Mouse (Mus musculus) layer of hippocampus, adult 18-20 months (tissue): ENCODE measurements at regions not wholly inside any gene's neighbourhood (a gene's known extent, or its start where the extent isn't known, plus 50 kb on each side); places are given as distances from the start of the nearest gene placed in this dataset.

ENCODE experiments used
- DNase-seq, 2 experiments: peaks; one replicate each; pipeline ENCODE4 v3.0.0; 2022; ENCODE audit warnings: low spot score in 2 of 2

DNA sequence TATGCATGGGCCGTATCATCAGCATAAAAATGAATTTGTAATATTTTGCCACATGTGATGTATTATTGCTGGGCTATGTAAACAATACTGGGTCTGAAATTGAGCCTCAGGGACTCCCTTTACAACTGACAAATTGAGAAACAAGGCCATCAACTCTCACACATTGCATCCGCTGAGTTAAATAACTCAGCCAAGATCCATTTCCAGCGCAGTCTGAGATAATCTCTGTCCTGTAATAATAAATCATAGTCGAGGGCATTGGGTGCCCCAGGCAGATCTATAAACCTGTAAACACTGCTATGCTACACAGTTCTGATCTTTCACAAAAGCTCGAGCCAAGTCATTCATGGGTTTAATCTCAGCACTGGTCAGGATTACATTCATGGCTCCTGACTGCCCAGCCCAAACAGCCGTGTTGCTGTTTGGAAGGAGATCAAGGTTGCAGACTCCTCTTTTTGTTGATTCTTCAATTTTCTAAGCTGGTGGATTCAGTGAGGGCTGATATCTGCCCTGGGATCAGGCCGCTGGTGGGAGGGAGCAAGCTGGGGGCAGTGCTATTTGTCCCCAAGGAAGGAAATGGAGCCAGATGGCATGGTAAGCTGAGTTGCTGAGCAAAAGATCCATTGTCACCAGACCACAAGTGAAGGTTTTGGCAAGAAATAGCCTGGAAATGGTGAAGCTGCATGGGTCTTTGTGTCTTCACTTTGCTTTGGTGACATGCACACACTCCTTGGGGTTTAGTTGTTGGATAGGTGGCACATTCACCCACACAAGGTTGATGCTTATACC lies 160.0 kb upstream of the Bmper start:
- DNase-seq, result no peak

DNA sequence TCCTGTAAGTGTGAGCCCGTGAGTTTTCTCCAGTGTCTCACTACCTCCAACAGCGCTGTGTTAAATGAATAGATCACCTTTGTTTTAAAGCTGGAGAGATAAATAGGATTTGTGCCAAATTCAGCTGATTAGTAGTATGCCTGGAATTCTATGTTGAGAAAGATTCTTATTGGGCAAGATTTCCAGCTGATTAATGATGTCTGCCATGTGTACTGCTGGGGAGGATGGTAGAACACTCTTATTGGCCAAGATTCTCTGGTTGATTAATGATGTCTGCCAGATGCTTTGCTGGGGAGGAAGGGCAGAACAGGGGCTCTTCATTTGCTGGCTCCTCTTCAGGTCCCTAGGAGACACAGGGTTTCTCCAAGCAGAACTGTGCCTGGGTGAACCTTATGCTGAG lies 158.9 kb upstream of the Bmper start:
- DNase-seq, result no peak

DNA sequence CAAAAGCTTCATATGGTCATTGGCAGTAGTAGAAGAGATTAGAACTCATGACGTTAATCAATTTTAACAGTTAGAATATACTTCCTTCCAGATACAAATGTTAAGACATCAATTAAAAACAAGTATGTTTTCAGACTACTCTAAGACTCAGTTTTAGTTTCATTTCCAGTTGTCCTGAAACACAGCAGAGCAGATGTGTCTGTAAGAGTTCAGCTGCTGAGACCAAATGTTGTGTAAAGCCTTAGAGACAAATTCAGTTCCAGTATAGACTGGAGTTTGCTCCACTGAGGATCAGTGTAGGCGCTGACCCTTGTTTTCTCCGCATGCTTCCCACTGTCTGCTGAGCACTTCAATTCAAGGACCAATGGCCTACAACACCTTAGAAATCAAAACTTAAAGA lies 158.1 kb upstream of the Bmper start:
- DNase-seq, result no peak

DNA sequence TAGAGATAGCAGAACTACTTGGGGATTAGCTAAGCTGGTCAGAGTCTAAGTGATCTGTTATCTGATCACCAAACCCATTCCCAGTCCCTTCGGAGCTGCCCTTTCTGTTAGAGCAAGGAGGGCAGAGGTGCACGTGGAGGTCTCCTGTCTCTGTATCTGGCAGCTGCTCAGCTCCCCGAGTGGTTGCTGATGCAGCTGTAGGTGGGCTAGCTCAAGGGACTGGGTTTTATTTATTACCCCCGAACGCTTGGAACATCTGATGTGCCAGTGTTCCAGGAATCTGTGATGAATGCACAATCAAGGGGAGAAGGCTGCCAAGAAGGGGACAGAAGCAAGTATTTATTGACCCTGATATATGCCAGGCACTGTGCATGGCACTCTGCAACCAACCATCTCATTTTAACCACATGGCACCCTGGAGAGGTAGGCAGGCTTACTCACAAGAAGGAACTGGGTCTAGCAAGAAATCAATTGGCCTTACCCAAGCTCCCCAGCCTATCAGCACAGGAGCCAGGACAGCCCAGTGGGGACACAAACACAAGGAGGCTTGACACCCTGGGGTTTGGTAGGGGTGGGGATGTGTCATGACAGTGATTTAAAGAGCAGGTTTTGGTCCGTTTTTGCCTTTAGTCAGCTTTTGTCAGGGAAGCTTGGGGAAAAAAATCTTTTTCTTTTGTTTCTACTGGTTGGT lies 154.6 kb upstream of the Bmper start:
- no peak for DNase-seq

DNA sequence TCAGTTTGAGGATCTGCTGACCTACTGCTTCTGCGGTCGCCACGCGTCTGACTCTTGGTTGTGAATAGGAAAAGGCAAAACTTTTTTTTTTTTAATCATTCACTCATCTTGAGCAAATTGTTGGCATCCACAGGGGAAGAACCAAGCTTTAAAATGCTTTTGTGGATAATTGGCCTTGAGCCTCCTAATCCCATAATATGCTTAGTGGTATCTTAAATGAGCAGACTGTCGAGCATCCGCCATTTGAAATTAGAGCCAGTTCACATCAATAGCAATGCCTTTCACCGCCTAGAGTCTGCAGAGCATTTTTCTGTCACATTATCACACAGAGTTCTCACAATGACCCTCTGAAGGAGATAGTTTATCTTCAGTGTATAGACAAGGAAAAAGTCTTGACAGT lies 153.7 kb upstream of the Bmper start:
- DNase-seq, result peak in 1 of 2 experiments; percentile 44

DNA sequence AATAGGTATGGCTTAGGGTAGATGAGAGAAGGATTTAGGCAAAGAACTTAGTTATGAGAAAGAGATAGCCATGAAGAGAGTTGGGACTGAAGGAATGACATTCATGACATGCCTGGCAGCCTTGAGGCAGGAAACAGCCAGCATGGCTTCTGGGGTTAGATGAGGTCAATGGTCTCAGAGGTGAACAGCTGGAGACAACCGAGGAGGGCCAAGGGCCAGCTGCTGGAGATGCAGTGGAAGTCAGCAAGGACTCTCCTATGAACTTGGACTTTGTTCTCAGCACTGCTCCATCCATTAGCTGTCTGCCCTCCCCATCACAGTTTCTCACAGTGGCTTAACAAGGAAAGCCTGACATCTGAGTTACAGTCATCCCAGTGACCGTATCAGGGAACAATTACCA lies 151.9 kb upstream of the Bmper start:
- no peak for DNase-seq

DNA sequence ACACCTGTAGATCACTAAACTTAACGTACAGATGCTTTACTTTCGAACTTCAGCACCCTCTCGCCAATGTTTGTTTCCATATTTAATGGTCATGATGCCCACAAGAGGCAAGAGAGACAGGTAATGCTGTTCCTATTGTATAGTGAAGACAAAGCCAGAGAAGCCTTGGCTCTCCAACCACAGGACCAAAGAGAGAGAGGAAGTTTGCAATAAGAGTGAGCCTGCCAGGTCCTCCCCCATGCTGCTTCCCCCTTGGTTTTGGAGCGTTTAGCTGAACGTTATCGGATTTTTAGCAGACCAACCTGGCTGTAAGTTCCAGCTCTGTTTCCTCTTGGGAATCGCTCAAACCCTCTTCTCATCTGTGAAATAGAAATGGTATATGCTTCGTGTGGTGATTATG lies 150.1 kb upstream of the Bmper start:
- DNase-seq, result no peak

DNA sequence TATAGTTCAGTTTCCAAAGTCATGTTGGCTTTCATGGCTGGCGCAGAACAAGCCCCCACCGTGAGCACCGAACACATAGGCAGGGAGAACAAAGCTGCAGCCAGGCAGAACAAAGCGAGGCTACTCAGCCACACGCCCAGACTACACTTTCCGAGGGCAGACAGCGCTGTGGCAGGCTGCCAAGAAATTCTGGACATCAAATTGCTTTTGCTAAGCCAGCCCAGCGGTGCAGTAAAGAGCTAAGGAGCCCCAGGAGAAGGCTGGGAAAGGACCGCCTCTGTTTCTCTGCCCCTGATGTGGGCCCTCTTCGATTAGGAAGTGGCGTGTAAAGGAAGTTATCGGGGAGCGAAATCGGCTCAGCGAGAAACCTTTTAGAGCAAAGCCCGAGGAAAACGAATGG lies 139.3 kb upstream of the Bmper start:
- peak; percentile 16 to 49 for DNase-seq

DNA sequence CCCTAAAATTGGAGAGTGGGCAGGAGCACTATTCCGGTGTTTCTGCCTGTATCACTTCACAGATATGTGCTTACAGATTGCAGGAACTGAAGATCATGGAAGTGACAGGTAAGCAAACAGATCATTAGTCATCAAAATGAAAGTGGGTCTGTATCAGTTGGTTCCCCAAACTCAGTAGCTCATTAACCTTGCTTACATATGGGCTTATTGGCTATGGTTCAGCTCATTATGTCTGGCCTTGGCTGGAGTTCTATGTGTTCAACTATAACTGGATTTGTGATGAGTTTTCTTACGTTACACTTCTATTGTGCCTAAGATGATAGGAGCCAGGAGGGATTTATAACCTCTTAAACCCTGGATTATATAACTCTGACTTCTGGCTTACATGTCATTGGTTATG lies 133.5 kb upstream of the Bmper start:
- DNase-seq, result no peak

DNA sequence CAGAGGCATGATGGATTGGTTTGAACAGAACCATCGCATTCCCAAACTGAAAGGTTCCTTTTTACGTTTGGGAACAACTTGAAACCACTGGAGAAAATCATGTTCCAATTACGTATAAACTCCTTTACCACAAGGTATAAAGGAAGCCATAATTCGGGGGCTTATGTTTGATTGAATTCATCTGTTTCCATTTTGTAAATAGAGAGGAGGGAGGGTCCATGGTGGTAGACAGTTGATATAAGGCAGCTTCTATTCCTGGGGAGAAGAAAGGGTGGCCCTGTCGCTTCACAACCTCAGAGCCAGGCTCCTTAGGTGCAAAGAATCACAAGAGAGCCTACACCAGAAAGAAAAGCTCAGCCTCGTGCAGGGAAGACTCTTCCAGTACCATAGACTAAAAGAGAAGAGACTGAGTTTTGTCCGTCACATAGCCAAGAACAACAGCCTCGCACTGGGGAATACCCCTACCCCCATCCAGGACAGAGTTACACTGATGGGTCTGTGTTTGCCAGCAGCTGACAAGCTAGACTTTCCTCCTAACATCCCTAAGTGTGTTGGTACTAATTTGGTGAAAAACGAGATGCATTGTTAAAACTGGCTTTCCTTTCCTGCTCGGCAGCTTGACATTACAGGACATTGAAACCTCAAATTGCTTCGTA lies 125.6 kb upstream of the Bmper start:
- DNase-seq, result no peak

DNA sequence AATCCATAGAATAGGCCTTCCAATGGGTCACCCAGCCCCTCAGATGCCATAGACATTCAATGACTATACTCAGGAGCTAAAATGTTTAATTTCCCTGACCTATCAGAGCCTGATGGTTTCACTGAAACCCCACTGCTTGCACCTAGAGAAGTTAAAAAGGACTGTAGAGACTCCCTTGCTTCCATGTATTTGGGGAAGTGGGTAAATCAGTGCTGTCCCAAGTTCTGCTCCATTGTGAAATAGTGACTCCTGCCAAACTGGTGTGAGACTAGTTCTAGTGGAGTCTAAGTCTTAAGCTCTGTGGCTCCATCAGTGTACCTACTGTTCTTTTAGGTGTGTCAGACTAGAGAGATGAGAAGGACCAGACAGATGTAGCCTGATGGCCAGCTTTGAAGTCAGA lies 121.3 kb upstream of the Bmper start:
- DNase-seq, result no peak

DNA sequence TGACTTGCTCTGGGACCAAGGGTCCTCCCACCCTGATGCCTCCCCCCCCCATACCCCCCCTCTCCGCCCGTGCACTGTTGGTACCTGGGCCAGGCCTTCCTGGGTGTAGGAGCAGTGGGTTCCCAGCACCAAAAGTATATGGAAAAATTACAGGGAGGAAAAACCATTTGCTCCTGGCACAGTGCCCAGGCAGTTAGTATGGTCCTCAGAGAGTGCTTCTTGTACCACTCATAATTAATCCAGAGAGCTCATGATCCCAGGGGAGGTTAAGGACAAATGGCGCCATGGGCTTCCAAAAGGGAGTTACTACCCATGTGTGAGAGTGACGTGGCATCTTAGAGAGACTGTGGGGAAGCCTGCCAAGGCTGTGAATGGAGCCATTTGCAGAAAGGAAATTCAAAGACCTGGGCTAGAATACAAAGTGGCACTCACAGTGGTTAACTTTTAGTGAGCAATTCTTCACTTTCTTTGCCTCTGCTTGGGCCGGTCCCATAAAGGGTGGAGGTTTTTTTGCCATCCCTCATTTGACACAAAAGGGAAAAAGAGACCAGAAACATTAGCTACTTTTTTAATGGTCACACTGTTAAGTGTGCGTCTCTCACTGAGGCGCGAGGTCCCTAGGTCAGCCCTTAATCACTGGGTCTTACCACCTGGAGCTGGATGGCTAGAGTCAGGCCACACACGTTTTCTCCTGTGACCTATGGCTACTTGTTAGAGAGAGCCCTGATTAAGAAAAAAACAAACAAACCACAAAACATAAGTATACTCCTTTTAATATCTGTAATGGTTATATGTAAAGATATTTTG lies 120.7 kb upstream of the Bmper start:
- DNase-seq, result peak in 1 of 2 experiments; percentile 34

DNA sequence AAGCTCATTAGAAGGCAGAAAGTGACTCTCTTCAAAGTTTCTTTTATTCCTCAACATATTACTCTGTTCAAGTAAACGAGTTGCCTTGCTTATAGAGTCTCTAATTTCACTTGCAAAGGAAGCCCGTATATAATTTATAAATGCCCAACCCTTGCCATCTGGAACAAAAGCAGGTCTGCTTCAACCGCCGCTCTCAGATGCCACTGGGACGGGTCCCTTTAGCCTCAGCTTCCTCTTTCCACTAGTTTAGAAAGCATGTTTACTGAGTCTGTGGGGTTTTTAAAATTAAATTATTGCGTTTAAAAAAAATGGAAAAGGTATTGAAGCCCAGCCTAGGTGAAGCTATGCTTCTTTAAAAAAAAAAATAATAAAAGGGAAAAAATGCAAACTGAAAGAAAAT lies 111.4 kb upstream of the Bmper start:
- DNase-seq, result no peak

DNA sequence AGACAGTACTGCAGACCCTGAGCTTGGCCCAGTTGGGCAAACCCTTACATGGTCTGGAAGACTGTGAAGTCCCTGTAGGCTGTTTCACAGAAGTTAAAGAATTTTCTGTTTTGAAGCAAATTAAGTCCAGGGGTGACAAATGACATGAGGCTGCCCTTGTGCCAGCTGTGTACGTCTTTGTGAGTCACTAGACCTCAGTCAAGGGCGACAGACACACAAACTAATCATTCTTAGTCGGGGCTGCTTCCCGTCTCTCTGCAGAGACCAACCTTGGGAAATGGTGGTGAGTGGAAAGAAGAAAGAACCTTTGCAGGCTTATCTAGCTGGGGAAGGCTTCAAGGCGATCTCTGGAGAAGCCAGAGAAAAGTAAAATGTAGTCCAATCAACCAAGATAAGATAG lies 107.8 kb upstream of the Bmper start:
- DNase-seq, result no peak

DNA sequence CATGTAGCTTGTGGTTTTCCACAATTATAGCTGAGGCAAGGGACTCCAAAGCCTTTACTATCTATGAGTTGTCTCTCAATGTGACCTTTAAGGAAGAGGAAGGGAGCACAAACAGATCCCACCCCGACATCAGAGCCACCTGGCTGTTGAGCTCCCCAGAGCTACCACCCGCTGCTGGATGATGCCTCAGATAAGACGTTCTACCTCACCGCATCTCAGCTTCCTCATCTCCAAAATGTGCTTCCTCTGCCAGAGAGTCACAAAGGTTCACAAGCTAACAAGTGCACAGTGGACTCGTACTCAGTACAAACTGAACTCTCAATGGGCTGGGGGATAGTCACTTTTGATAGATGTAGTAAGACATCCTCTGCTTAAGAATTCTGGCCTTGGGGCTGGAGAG lies 107.3 kb upstream of the Bmper start:
- no peak for DNase-seq

DNA sequence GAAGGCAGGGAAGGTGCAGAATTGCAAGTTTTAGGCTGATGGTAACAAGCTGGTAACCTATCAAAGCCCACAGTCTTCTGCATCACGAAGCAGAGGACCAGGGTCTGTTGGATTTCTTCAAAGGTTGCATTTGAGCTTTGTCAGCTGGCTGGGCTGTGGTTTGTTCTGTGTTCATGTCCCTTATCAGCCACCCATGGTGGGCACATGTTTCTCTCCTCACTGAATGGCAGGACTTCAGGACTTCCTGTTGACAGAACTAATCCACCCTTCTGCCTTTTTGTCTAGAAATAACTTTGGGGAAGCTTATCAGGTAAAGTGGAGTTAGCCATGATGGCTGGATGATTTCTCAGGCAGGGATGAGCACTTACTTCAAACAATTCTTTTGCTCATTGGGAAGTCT lies 106.6 kb upstream of the Bmper start:
- no peak for DNase-seq

DNA sequence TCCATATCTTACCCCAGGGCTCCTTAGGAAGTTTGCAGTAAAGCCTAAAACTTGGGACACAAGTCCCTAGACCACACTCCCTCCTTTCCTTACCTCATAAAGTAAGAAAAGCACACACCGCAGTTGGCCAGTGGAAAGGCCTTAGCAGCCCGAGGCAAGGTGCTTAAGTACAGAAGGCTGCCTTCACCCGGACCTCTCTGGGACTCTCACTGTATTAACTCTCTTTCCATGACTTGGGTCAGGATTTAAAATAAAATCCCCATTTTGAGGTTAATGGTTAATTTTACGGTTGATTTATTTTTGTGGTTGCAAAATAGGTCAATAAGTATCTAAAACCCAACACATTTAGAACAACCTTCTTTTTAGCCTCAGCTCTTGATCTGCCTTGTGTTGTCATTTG lies 103.1 kb upstream of the Bmper start:
- no peak for DNase-seq

DNA sequence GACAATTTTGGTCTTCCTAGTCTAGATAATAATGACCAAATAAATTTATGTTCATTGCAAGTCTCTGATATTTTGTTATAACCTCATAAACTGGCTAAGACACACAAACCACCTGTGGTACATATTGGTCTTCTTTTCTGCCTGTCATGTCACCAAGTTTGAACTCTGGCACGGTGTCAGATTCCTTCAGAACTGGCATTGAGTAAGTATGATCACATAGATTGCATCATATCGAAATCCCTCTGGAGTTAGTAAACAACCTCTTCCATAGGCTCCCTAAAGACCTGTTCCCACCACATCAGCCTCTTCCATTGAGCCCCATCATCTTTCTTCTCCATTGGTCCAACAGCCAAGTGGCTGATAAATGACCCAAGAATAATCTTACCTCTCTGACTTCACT lies 102.1 kb upstream of the Bmper start:
- DNase-seq, result no peak

DNA sequence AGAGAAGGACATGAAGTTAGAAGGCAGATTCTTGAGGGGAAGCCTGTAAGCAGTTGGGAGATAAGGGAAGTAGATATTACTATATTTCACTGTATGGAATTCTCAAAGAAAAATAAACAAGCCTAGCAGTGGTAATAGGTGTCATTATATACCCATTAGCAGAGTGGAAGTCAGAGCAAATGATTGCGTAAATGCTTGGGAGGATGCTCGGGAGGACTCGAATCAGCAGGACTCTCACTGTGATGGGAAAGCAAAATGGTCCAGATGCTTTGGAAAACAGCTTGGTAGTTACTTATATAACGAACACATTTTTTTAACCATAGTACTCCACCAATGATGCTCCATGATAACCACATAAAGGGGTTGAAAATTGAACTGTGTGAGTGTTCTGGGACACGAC lies 100.4 kb upstream of the Bmper start:
- no peak for DNase-seq

DNA sequence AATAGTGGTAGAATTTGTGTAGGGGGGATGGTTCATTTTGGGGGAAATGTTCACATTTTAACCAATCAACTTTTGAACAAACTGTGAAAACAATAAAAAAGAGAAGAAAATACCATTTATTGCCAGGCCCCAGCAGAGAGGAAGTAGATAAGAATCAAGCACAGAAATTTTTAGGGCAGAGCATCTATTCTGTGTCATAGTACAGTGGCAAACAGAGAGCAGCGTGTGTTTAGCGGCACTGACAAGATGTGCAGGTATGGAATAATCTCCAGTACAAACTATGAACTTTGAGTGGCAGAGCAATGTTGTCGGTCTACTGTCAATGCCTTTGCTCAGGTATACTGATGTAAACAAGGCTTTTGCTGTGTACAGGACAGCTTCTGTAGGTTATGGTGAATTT lies 99.4 kb upstream of the Bmper start:
- DNase-seq, result no peak

DNA sequence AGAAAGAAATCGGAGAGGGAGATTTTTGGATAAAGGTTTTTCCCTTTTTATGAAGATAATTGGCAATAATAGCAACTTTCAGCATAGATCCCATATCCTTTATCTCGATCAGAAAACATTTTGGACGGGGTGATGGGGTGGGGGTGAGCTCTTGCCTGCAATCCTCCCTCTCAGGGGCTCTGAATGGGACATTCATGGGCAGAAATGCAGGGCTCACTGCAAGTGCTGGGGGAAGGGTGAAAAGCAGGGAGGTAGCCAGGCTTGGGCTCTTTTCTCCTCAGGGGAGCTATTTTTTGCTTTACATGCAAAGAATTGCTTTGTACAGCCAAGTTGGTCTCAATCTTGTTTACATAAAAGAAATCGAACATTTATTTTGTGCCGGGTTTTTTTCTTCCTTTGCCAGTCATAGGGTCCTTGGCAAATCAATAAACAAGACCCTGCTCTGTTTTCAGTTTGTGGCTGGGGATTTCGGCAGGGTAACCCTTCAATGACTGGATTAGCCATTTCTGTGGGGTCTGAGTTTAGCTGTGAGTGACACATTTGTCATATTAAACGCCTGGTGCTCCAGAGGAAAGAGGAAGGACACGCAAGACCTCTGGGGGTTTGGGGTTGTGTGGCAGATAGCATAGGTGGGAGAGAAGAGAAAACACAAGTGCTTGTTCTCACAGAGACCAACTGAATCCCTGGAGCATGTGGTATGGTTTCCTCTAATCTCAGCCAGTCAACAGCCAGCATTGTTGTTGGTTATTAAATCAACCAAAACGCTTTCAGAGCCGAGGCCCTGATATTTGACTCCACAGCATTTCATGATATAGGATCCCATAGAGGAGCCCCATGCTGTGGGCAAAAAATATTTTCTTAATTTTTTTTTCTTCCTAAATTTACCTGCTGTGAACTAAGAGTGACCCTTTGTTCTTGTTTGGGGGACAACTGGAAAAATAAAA lies 96.8 kb upstream of the Bmper start:
- no peak for DNase-seq
